Mouse (Mus musculus) CH12F3 (cell line): ENCODE data around the gene Map4.
"Not testable (repeated sequence)": the region's sequence is repeated elsewhere in the genome, so short reads cannot be mapped to it uniquely, and the experiment has no call there.

ENCODE experiments used
- in situ Hi-C: fragments of 300-500 bp; cut with MboI; formaldehyde crosslinking; loops from 2 replicates; pipeline ENCODE4 v1.14.3; 2020; ENCODE audit warnings: low sequenced_read_pairs

The Map4 gene

GRCm38 (mm10) chr9:110117779-110118139 is 186.5 kb downstream of the Map4 start, which contains the start of gene Dhx30:
TSS of gene Dhx30 (minus strand) at chr9:110117830.
- in situ Hi-C loops: no loop called here

GRCm38 (mm10) chr9:110118249-110118648 is 187.0 kb downstream of the Map4 start:
- in situ Hi-C loops: no loop called here

- in situ Hi-C loops: no loop called here
Measured at GRCm38 (mm10) chr9:110121424-110121823, 190.2 kb downstream of the Map4 start.

- in situ Hi-C loops: no loop called here
Measured at GRCm38 (mm10) chr9:110123322-110123721, 192.1 kb downstream of the Map4 start.

GRCm38 (mm10) chr9:110124008-110124540 is 192.8 kb downstream of the Map4 start:
- in situ Hi-C loops: not testable (repeated sequence)

GRCm38 (mm10) chr9:110130896-110131524 is 199.8 kb downstream of the Map4 start:
- in situ Hi-C loops: no loop called here

- in situ Hi-C loops: no loop called here
Measured at GRCm38 (mm10) chr9:110131525-110132197, 200.4 kb downstream of the Map4 start.

GRCm38 (mm10) chr9:110132201-110132605 is 200.9 kb downstream of the Map4 start:
- in situ Hi-C loops: no loop called here

- in situ Hi-C loops: no loop called here
Measured at GRCm38 (mm10) chr9:110132921-110133320, 201.7 kb downstream of the Map4 start.
